Mouse (Mus musculus) brain, embryonic 14.5 days (tissue): ENCODE results near the gene Cluap1. TPM values are rescaled to one million over a fixed set of nuclear protein-coding genes. Genes with fewer than 3 reads are reported as not detected.

ENCODE experiments used
- DNase-seq: peaks from one replicate; pipeline ENCODE4 v3.0.0-alpha.2; 2011; ENCODE audit warnings: low read depth
- CTCF ChIP-seq: fragments of 200-500 bp; IDR thresholded peaks from 2 replicates; pipeline ENCODE4 v1.5.1; 2012; ENCODE audit warnings: inconsistent platforms, mild to moderate bottlenecking, moderate library complexity, borderline replicate concordance; ENCODE audit not compliant: insufficient read depth, insufficient read length; ENCODE audit errors: extremely low read depth
- POLR2A ChIP-seq: fragments of 200-500 bp; IDR thresholded peaks from 2 replicates; pipeline ENCODE4 v1.6.1; 2012; ENCODE audit warnings: mild to moderate bottlenecking, inconsistent platforms, borderline replicate concordance; ENCODE audit not compliant: poor library complexity, insufficient read depth, insufficient read length, severe bottlenecking; ENCODE audit errors: extremely low read depth
- polyA plus RNA-seq: library from polyadenylated mRNA; depleted of rRNA; stranded (reverse); fragments of >200 nt; gene quantifications from 2 replicates; pipeline ENCODE4 v1.2.3, GENCODE M21; 2012; rRNA removed

Gene Cluap1
- polyA plus RNA-seq, 1 experiment = 26.0 TPM

DNA sequence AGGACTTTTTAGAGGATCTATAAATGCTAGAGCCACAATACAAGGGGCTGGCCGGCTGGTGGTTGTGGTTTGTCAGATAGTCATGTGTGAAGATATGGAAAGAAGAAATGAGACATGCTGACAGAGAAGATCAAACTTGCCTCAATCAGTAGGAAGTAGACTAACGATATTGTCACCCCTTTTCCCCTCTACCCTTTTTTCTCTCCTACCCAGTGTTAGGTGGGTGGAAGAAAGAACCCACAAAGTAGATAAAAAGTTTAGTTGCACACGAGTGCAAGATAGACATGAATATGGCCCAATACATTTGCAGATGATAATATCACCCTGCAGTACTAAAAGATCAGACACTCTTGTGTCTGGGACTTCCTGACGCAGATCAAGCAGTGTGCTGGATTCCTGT is 79.8 kb downstream of the Cluap1 start:
- TF ChIP-seq POLR2A (no peak), CTCF (no peak)
- DNase-seq = no peak

Other genes with a start within 250 kb of the Cluap1 start
- 0.03 TPM in 2 replicates for gene Mefv, start 190.7 kb upstream of the Cluap1 start, polyA plus RNA-seq
- 18.3 and 22.5 TPM in 2 replicates for gene Zfp263, start 164.7 kb upstream of the Cluap1 start, polyA plus RNA-seq
- gene Olfr15, start 77.9 kb upstream of the Cluap1 start, polyA plus RNA-seq = not detected in 2 replicates
- 3.6 and 3.8 TPM in 2 replicates for gene Zfp174, start 61.5 kb upstream of the Cluap1 start, polyA plus RNA-seq
- 72.8 and 84.8 TPM in 2 replicates for gene Naa60, start 36.4 kb upstream of the Cluap1 start, polyA plus RNA-seq
- 12.3 and 17.8 TPM in 2 replicates for gene Zfp597, start 24.2 kb upstream of the Cluap1 start, polyA plus RNA-seq
- 0.27 and 0.73 TPM in 2 replicates for gene Gm20695, start 24.2 kb upstream of the Cluap1 start, polyA plus RNA-seq
- 6.8 and 7.8 TPM in 2 replicates for gene 1700037C18Rik, start 112 bp upstream of the Cluap1 start, polyA plus RNA-seq
- gene Nlrc3, start 67.8 kb downstream of the Cluap1 start, polyA plus RNA-seq = 2.4 and 2.5 TPM in 2 replicates
- gene Slx4, start 95.0 kb downstream of the Cluap1 start, polyA plus RNA-seq = 56.4 and 61.7 TPM in 2 replicates
- 0.03 and 0.07 TPM in 2 replicates for gene Dnase1, start 128.1 kb downstream of the Cluap1 start, polyA plus RNA-seq
- gene Trap1, start 169.0 kb downstream of the Cluap1 start, polyA plus RNA-seq = 55.1 and 65.9 TPM in 2 replicates